Mouse (Mus musculus) E14TG2a.4 (cell line): ENCODE measurements at regions not wholly inside any gene's neighbourhood (a gene's known extent, or its start where the extent isn't known, plus 50 kb on each side); places are given as distances from the start of the nearest gene placed in this dataset.

ENCODE experiments used
- H3K27me3 ChIP-seq: 2 replicates; pipeline ENCODE4 v1.6.1; 2014; ENCODE audit warnings: low read length, control low read depth; ENCODE audit not compliant: insufficient read depth
- H3K36me3 ChIP-seq: 2 replicates; pipeline ENCODE4 v1.6.1; 2014; ENCODE audit warnings: low read length, control low read depth; ENCODE audit not compliant: insufficient read depth
- H3K4me1 ChIP-seq: replicated peaks from 2 replicates; pipeline ENCODE4 v1.6.1; 2014; ENCODE audit warnings: low read depth, low read length, control low read depth
- H3K4me3 ChIP-seq: replicated peaks from 2 replicates; pipeline ENCODE4 v1.5.1; 2014; ENCODE audit warnings: mild to moderate bottlenecking, low read length
- H3K9me3 ChIP-seq: 2 replicates; pipeline ENCODE4 v1.6.1; 2014; ENCODE audit warnings: low read length, control low read depth
- CTCF ChIP-seq: conservative IDR thresholded peaks from 2 replicates; pipeline ENCODE4 v1.5.1; 2014; ENCODE audit warnings: low read length
- NANOG ChIP-seq: IDR thresholded peaks from 2 replicates; pipeline ENCODE4 v1.6.1; 2014; ENCODE audit warnings: borderline replicate concordance, low read length, mixed read lengths
- POU5F1 ChIP-seq: IDR thresholded peaks from 2 replicates; pipeline ENCODE4 v1.6.1; 2014; ENCODE audit warnings: low read length, borderline replicate concordance

- no peaks in the 10 kb centered on the region for H3K27me3 ChIP-seq
- peaks cover 8% of the 10 kb centered on the region for H3K9me3 ChIP-seq
- H3K36me3 ChIP-seq = no peaks in the 10 kb centered on the region
- H3K4me3 ChIP-seq = no peak overlapping the region
- TF ChIP-seq NANOG = no peak
- no peak for TF ChIP-seq POU5F1
- no peak for TF ChIP-seq CTCF
- no peaks in the 10 kb centered on the region for H3K4me1 ChIP-seq
Measured at GRCm38 (mm10) chr3:17805185-17805584, 143.0 kb upstream of the Cypt12 start.

GRCm38 (mm10) chr3:17811290-17811689 lies 136.9 kb upstream of the Cypt12 start:
- Histone ChIP-seq H3K4me3 (no peak overlapping the region), H3K36me3 (no peaks in the 10 kb centered on the region), H3K27me3 (no peaks in the 10 kb centered on the region), H3K4me1 (no peaks in the 10 kb centered on the region), H3K9me3 (no peaks in the 10 kb centered on the region)
- TF ChIP-seq CTCF (no peak), NANOG (no peak), POU5F1 (no peak)

DNA sequence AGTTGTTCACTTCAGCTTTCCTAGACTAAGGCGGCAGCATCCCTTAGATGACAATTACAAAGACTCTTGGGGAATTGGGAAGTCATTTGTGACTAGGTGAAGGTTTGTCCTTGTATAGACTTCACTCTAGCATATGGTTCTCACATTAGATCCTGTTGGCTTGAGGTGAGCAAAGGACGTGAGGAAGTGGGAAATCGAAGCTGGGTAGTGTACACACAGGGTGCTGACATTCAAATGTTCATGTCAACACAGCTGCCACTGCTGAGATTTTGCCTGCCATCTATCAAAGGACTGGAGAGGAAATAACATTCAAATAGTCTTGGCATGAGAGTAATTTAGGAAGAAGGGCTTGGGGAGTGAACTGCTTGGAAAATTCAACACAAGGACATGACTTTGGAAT lies 124.0 kb upstream of the Cypt12 start:
- no peak for TF ChIP-seq NANOG
- TF ChIP-seq POU5F1 = no peak
- no peak for TF ChIP-seq CTCF

GRCm38 (mm10) chr3:17824662-17825061 lies 123.5 kb upstream of the Cypt12 start:
- TF ChIP-seq POU5F1 (no peak), CTCF (peak; percentile 72), NANOG (no peak)
- no peaks in the 10 kb centered on the region for H3K4me1 ChIP-seq
- no peaks in the 10 kb centered on the region for H3K27me3 ChIP-seq
- H3K36me3 ChIP-seq = no peaks in the 10 kb centered on the region
- no peaks in the 10 kb centered on the region for H3K9me3 ChIP-seq
- H3K4me3 ChIP-seq = no peak overlapping the region

More for the DNA sequence above, 124.0 kb upstream of the Cypt12 start:
- H3K4me1 ChIP-seq = no peaks in the 10 kb centered on the region
- H3K36me3 ChIP-seq = no peaks in the 10 kb centered on the region
- no peak overlapping the region for H3K4me3 ChIP-seq
- H3K27me3 ChIP-seq = no peaks in the 10 kb centered on the region
- H3K9me3 ChIP-seq = no peaks in the 10 kb centered on the region

GRCm38 (mm10) chr3:17825254-17825890 lies 122.8 kb upstream of the Cypt12 start:
- no peaks in the 10 kb centered on the region for H3K27me3 ChIP-seq
- TF ChIP-seq POU5F1 (no peak), NANOG (no peak), CTCF (no peak)
- no peaks in the 10 kb centered on the region for H3K36me3 ChIP-seq
- H3K4me3 ChIP-seq = no peak overlapping the region
- H3K9me3 ChIP-seq = no peaks in the 10 kb centered on the region
- H3K4me1 ChIP-seq = no peaks in the 10 kb centered on the region

- no peaks in the 10 kb centered on the region for H3K4me1 ChIP-seq
- TF ChIP-seq NANOG (no peak), POU5F1 (no peak), CTCF (peak; percentile 90)
- H3K27me3 ChIP-seq = no peaks in the 10 kb centered on the region
- no peak overlapping the region for H3K4me3 ChIP-seq
- H3K36me3 ChIP-seq = no peaks in the 10 kb centered on the region
- H3K9me3 ChIP-seq = no peaks in the 10 kb centered on the region
Measured at GRCm38 (mm10) chr3:17834706-17835105, 113.5 kb upstream of the Cypt12 start.

DNA sequence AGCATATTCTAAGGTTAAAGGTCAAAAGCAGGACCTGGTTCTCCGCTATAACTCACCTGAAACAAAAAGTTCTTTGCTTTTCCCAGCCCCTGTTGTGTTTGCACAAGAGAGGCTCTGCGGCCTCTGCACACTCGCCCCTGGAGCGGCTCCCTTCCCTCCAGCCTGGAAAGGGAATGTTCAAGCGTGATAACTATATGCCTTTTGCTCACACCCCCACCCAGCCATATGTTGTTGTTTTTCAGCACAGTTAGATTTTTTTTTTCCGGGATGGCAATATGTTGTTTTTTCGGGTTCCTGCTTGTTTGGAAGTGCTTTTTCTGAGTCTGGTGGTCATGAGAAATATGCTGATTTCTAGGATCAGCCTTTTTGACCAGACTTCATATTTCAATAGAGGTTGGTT lies 100.6 kb upstream of the Cypt12 start:
- TF ChIP-seq NANOG = no peak
- TF ChIP-seq POU5F1 = no peak
- TF ChIP-seq CTCF = no peak

GRCm38 (mm10) chr3:17848181-17848580 lies 100.0 kb upstream of the Cypt12 start:
- TF ChIP-seq POU5F1 (no peak), CTCF (peak; percentile 91), NANOG (no peak)
- Histone ChIP-seq H3K27me3 (no peaks in the 10 kb centered on the region), H3K4me1 (peaks cover 40% of the 10 kb centered on the region), H3K4me3 (no peak overlapping the region), H3K9me3 (no peaks in the 10 kb centered on the region), H3K36me3 (no peaks in the 10 kb centered on the region)

More for the DNA sequence above, 100.6 kb upstream of the Cypt12 start:
- Histone ChIP-seq H3K9me3 (no peaks in the 10 kb centered on the region), H3K4me1 (peaks cover 40% of the 10 kb centered on the region), H3K4me3 (no peak overlapping the region), H3K27me3 (no peaks in the 10 kb centered on the region), H3K36me3 (no peaks in the 10 kb centered on the region)

GRCm38 (mm10) chr3:17862367-17862766 lies 85.8 kb upstream of the Cypt12 start:
- Histone ChIP-seq H3K9me3 (peaks cover 8% of the 10 kb centered on the region), H3K4me3 (no peak overlapping the region), H3K4me1 (peaks cover 6% of the 10 kb centered on the region), H3K36me3 (no peaks in the 10 kb centered on the region), H3K27me3 (no peaks in the 10 kb centered on the region)
- no peak for TF ChIP-seq NANOG
- no peak for TF ChIP-seq POU5F1
- no peak for TF ChIP-seq CTCF
